Mouse (Mus musculus): ENCODE results near the gene Lhfp. TPM values are rescaled to one million over a fixed set of nuclear protein-coding genes. Genes with fewer than 3 reads are reported as not detected.

Lhfp gene
- polyA plus RNA-seq, 1 experiment from 2014 or later = 41.0 TPM

- no peak overlapping the region for H3K4me3 ChIP-seq
- no peak overlapping the region for H3K27ac ChIP-seq (replicated peaks)
- no peak overlapping the region for H3K9ac ChIP-seq (replicated peaks)
- no peak for ATAC-seq (replicated peaks)
- H3K4me1 ChIP-seq = no peaks in the 10 kb centered on the region
- H3K36me3 ChIP-seq = no peaks in the 10 kb centered on the region
- no peaks in the 10 kb centered on the region for H3K27me3 ChIP-seq
- 86% methylated on average over 6 of the region's 6 CpGs for WGBS
- H3K9me3 ChIP-seq = no peaks in the 10 kb centered on the region
- no peak overlapping the region for H3K4me2 ChIP-seq (replicated peaks)
Measured at GRCm38 (mm10) chr3:53080286-53080685, 39.0 kb downstream of the Lhfp start.

- no peak for ATAC-seq (replicated peaks)
- H3K4me2 ChIP-seq (replicated peaks) = no peak overlapping the region
- H3K4me1 ChIP-seq = no peaks in the 10 kb centered on the region
- H3K9me3 ChIP-seq = no peaks in the 10 kb centered on the region
- no peaks in the 10 kb centered on the region for H3K27me3 ChIP-seq
- H3K27ac ChIP-seq (replicated peaks) = no peak overlapping the region
- 95% methylated on average over 8 of the region's 8 CpGs for WGBS
- no peak overlapping the region for H3K9ac ChIP-seq (replicated peaks)
- no peak overlapping the region for H3K4me3 ChIP-seq
- H3K36me3 ChIP-seq = no peaks in the 10 kb centered on the region
Measured at GRCm38 (mm10) chr3:53080710-53081109, 39.4 kb downstream of the Lhfp start.

- Histone ChIP-seq H3K9me3 (no peaks in the 10 kb centered on the region), H3K4me2 (replicated peaks) (no peak overlapping the region), H3K27me3 (no peaks in the 10 kb centered on the region), H3K27ac (replicated peaks) (no peak overlapping the region), H3K4me3 (no peak overlapping the region), H3K4me1 (no peaks in the 10 kb centered on the region), H3K9ac (replicated peaks) (no peak overlapping the region), H3K36me3 (no peaks in the 10 kb centered on the region)
- no peak for ATAC-seq (replicated peaks)
- 91% methylated on average over 5 of the region's 5 CpGs for WGBS
Measured at GRCm38 (mm10) chr3:53083717-53084116, 42.4 kb downstream of the Lhfp start.

DNA sequence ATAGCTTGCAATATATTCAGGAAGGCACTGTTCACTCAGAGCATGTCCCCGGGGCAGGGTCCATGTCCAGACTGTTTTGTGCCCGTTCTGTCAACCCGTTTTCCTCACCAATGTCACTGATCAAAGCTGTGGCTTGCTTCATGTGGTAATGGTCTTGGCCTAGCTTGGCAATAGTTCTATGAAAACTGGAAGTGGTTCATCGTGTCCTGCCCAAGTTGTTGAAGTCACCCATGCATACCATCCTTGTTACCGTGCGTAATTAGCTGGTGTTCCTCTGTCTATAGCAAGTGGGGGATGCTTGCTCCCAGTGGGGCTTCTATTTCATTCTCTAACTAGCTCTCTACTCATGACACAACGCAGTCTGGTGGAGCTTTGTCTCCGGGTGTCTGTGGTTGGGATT is 43.5 kb downstream of the Lhfp start:
- H3K4me2 ChIP-seq (replicated peaks) = no peak overlapping the region
- no peaks in the 10 kb centered on the region for H3K4me1 ChIP-seq
- H3K36me3 ChIP-seq = no peaks in the 10 kb centered on the region
- 86% methylated on average over 8 of the region's 8 CpGs for WGBS
- no peak overlapping the region for H3K4me3 ChIP-seq
- no peak overlapping the region for H3K9ac ChIP-seq (replicated peaks)
- no peak for ATAC-seq (replicated peaks)
- H3K9me3 ChIP-seq = no peaks in the 10 kb centered on the region
- H3K27me3 ChIP-seq = no peaks in the 10 kb centered on the region
- H3K27ac ChIP-seq (replicated peaks) = no peak overlapping the region

DNA sequence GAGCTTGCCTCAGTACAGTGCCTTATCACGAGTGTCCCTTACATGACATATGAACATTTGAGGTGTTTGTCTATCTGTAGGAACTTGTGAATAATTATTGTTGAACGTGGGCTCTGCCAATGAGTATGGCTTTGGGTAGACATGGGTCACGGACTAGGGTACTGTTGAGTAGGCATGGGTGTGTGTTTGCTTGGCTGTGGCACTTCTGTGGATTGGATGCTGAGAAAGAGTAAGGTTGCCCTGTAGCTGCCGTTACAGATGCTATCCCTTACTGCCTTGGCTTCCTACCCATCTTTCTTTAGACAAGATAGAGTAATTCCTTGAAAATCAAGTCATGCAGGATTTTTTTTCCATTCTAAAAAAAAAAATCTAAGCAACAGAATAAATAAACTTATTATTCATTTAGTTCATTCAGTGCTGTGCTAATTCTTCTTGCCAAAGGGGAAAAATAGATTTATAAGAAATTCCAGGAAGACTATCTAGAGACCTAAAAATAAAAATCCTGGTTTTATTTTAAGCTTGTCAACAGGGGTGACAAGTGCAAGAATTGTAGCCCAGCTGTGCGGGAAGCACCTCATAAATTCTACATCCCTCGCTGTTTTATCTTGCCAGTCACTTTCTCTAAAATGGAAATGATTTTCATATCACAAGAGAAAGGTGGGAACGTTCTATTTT is 45.3 kb downstream of the Lhfp start:
- Histone ChIP-seq H3K4me2 (replicated peaks) (no peak overlapping the region), H3K4me1 (no peaks in the 10 kb centered on the region), H3K9ac (replicated peaks) (no peak overlapping the region), H3K9me3 (no peaks in the 10 kb centered on the region), H3K27ac (replicated peaks) (no peak overlapping the region), H3K4me3 (no peak overlapping the region), H3K27me3 (no peaks in the 10 kb centered on the region), H3K36me3 (no peaks in the 10 kb centered on the region)
- 86% methylated on average over 7 of the region's 7 CpGs for WGBS
- ATAC-seq (replicated peaks) = no peak

GRCm38 (mm10) chr3:53087156-53087805 is 46.0 kb downstream of the Lhfp start:
- WGBS = 52% methylated on average over 8 of the region's 8 CpGs
- Histone ChIP-seq H3K9me3 (no peaks in the 10 kb centered on the region), H3K27ac (replicated peaks) (no peak overlapping the region), H3K4me2 (replicated peaks) (no peak overlapping the region), H3K4me3 (no peak overlapping the region), H3K4me1 (no peaks in the 10 kb centered on the region), H3K27me3 (no peaks in the 10 kb centered on the region), H3K36me3 (no peaks in the 10 kb centered on the region), H3K9ac (replicated peaks) (no peak overlapping the region)
- no peak for ATAC-seq (replicated peaks)

- Histone ChIP-seq H3K4me2 (replicated peaks) (no peak overlapping the region), H3K4me3 (no peak overlapping the region), H3K27ac (replicated peaks) (no peak overlapping the region), H3K4me1 (no peaks in the 10 kb centered on the region), H3K36me3 (no peaks in the 10 kb centered on the region), H3K27me3 (no peaks in the 10 kb centered on the region), H3K9ac (replicated peaks) (no peak overlapping the region), H3K9me3 (no peaks in the 10 kb centered on the region)
- WGBS = 78% methylated on average over 2 of the region's 2 CpGs
- no peak for ATAC-seq (replicated peaks)
Measured at GRCm38 (mm10) chr3:53089921-53090320, 48.6 kb downstream of the Lhfp start.

GRCm38 (mm10) chr3:53100210-53100609 is 58.9 kb downstream of the Lhfp start:
- Histone ChIP-seq H3K4me3 (no peak overlapping the region), H3K27me3 (no peaks in the 10 kb centered on the region), H3K4me1 (peaks cover 8% of the 10 kb centered on the region), H3K36me3 (no peaks in the 10 kb centered on the region), H3K27ac (replicated peaks) (no peak overlapping the region), H3K9me3 (no peaks in the 10 kb centered on the region), H3K4me2 (replicated peaks) (no peak overlapping the region), H3K9ac (replicated peaks) (no peak overlapping the region)
- 90% methylated on average over 3 of the region's 3 CpGs for WGBS
- ATAC-seq (replicated peaks) = no peak

DNA sequence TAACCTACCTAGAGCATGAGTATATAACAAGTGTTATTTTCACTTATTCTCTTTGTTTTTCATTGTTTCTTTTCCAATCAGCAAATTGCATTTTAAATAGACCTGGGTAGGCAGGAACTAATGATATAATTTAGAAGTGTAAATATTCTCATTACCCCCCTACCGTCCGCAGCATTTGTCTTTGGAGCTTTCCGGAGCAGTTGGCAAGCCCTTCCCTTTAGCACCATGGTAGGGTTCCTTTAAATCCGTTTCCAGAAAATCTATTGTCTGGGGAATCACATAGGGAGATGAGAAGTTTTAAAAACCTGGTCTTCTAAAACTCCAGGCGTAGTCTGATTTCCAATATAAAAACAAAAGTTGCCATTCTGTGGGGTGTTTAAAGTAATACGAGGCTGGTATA is 59.5 kb downstream of the Lhfp start:
- Histone ChIP-seq H3K4me1 (peaks cover 8% of the 10 kb centered on the region), H3K9ac (replicated peaks) (no peak overlapping the region), H3K36me3 (no peaks in the 10 kb centered on the region), H3K4me2 (replicated peaks) (no peak overlapping the region), H3K4me3 (no peak overlapping the region), H3K9me3 (no peaks in the 10 kb centered on the region), H3K27me3 (no peaks in the 10 kb centered on the region), H3K27ac (replicated peaks) (no peak overlapping the region)
- no peak for ATAC-seq (replicated peaks)
- WGBS = 23% methylated on average over 6 of the region's 6 CpGs

DNA sequence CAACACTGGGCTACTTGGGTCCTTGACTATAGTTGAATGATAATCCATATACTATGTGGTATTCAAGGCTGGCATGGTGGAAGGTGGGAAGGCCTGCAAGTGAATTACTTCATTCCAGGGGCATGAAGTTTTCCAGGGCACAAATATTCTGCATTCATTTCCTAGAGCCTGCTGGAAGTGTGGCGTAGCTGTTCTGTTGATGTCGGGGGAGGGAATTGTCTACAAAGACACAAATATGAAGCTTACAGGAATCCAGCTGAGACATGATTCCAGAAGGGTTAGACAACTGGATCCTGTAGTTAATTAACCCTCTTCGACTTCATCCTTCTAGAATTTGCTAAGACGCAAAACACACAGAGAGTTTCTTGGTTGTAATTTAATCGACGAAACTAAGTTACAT is 60.4 kb downstream of the Lhfp start:
- Histone ChIP-seq H3K9me3 (no peaks in the 10 kb centered on the region), H3K4me1 (peaks cover 8% of the 10 kb centered on the region), H3K27me3 (no peaks in the 10 kb centered on the region), H3K36me3 (no peaks in the 10 kb centered on the region), H3K27ac (replicated peaks) (no peak overlapping the region), H3K9ac (replicated peaks) (no peak overlapping the region), H3K4me2 (replicated peaks) (no peak overlapping the region), H3K4me3 (no peak overlapping the region)
- no peak for ATAC-seq (replicated peaks)
- 36% methylated on average over 6 of the region's 6 CpGs for WGBS

DNA sequence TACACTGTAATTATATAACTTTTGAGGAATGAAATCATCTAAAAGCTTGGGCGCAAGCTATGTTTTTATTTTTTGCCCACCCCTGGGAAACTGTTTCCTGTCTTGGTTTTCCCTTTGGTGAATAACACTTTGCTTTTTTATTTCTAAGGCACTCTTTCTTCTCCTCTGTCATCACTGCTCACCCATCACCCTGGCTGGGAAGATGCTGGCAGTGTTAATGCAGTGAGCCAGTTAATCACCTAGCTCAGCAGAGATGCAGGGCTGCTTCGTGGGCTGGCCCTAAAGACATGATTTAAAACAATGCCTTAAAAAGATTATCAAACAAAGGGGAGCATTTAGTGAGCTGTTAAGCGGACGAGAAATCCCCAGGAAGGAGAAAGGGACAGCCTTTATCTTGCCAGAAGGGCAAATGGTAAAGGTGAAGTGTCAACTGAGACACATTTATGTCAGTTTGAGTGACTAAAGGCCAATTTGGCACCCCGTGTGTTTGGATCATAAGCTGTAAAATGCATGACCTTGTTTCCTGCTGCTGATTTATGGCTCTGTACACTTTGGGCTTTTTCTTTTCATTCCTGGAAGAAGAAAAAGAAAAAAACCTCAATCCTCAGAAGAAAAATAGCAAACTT is 60.9 kb downstream of the Lhfp start:
- ATAC-seq (replicated peaks) = no peak

GRCm38 (mm10) chr3:53102757-53103153 is 61.4 kb downstream of the Lhfp start:
- H3K4me1 ChIP-seq = peaks cover 8% of the 10 kb centered on the region
- H3K36me3 ChIP-seq = no peaks in the 10 kb centered on the region
- ATAC-seq (replicated peaks) = no peak
- no peaks in the 10 kb centered on the region for H3K27me3 ChIP-seq
- H3K4me2 ChIP-seq (replicated peaks) = no peak overlapping the region
- 31% methylated on average over 12 of the region's 12 CpGs for WGBS
- H3K4me3 ChIP-seq = no peak overlapping the region
- no peaks in the 10 kb centered on the region for H3K9me3 ChIP-seq
- no peak overlapping the region for H3K27ac ChIP-seq (replicated peaks)
- no peak overlapping the region for H3K9ac ChIP-seq (replicated peaks)

More for the DNA sequence above, 60.9 kb downstream of the Lhfp start:
- no peak overlapping the region for H3K27ac ChIP-seq (replicated peaks)
- WGBS = 19% methylated on average over 5 of the region's 5 CpGs
- H3K9ac ChIP-seq (replicated peaks) = no peak overlapping the region
- H3K4me2 ChIP-seq (replicated peaks) = no peak overlapping the region
- H3K36me3 ChIP-seq = no peaks in the 10 kb centered on the region
- no peaks in the 10 kb centered on the region for H3K27me3 ChIP-seq
- no peaks in the 10 kb centered on the region for H3K9me3 ChIP-seq
- peaks cover 8% of the 10 kb centered on the region for H3K4me1 ChIP-seq
- H3K4me3 ChIP-seq = no peak overlapping the region
